Mouse (Mus musculus) spleen, adult 12 weeks (tissue): Measurements from ENCODE around the gene Kremen2.

Source experiments
- DNase-seq: peaks from one replicate; pipeline ENCODE4 v3.0.0; 2022; ENCODE audit warnings: low spot score

Kremen2 gene

DNA sequence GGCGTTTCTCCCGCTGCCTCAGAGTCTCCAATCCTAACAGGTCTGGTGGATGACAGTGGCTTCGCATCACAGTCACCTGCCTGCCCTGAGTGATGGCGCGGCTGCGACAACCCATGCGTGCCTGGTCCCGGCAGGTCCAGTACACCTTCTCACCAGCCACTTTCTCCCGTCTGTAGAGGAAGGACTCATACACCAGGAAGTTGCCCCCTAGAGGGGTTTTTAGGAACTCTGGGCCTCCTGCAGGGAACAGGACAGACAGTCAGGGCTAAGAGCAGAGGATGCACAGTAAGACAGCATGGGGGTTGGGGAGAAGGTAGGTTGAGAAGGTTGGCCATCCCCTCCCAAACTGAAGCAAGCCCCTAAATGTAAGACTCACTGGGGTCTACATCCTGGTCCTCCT is 14.6 kb upstream of the Kremen2 start:
- no peak for DNase-seq

DNA sequence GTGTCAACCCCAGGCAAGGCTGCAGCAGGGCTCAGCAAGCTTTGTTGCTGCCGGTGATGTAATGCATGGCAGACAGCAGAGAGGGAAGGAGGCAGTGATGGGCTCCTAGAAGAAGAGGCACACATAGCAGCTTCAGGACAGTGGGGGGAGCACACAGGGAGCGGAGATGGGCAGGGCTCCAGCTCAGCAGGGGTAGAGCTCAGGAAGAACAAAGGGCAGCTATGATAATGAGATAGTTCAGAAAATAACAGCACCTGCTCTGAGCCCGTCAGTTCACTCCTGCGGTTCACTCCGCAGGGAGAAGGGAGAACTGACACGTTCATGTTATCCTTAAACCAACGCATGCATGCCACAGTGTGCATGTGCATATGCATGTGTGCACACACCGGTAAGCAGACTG is 13.2 kb upstream of the Kremen2 start:
- no peak for DNase-seq

DNA sequence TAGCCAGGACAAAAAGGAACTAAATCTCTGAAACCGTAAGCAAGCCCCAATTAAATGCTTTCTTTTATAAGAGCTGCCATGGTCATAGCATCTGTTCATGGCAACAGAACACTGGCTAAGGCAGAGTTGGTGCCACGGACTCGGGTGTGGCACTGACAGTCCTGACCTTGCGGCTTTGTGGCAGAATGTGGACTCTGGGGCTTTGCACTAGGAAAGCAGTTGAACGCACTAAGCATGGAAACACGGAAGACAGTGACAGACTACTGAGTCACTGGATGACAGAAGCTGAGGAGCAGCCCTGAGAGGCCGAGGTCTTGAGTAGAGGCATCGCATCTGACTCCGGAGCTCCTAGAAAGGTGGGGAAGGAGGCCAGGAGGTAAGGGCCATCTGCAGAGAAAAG is 11.9 kb upstream of the Kremen2 start:
- no peak for DNase-seq

DNA sequence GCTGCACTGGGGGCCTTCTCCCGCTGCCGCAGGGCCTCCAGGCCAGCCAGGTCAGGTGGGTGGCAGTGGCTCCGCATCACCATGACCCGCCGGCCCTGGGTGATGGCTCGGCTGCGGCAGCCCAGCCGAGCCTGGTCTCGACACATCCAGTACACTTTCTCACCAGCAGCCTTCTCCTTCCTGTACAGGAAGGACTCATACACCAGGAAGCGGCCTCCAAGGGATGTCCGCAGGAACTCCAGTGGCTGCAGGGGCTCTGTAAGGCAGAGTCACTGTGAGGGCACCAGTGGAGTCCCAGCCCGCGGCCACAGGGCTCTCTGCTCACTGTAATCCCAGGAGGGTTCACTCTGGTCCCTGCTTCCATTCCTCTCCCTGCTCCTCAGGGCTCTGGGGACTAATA is 10.1 kb upstream of the Kremen2 start:
- DNase-seq: no peak

DNA sequence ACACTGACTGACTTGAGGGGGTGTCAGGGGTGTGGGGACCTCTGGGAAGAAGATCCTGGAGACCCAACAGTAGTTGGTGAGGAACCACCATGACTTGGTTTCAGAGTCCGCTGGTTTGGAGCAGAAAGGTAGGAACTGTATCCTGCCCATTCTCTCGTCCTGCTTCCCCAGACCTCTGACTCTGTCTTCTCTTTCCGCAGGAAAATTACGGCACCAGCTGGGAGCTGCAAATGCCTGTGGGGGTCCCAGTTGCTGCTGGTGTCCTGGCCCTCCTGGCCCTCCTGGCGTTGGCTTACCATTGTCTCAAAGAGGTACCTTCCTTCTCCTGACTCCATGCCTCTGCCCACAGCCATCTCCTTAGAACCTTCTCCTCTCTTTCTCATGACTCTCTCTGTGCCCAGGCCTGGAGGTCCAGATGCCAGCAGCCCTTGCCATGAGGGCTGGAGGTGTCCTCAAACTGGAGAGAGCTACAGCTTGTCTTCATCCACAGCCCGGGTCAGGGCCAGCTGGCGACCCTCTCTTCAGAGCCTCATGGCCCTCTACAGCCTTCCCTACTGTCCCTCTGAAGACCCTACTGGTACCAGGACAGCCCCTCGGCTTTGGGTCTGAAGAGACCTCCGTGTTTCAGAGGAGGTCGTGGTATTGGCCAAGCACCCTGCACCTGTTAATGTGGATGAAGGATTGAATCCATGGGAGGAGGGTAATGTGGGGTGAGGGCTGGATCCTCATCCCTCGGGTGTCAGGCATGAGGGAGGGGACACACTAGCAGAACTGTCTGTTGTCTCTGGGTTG is 4.0 kb upstream of the Kremen2 start:
- DNase-seq: no peak

DNA sequence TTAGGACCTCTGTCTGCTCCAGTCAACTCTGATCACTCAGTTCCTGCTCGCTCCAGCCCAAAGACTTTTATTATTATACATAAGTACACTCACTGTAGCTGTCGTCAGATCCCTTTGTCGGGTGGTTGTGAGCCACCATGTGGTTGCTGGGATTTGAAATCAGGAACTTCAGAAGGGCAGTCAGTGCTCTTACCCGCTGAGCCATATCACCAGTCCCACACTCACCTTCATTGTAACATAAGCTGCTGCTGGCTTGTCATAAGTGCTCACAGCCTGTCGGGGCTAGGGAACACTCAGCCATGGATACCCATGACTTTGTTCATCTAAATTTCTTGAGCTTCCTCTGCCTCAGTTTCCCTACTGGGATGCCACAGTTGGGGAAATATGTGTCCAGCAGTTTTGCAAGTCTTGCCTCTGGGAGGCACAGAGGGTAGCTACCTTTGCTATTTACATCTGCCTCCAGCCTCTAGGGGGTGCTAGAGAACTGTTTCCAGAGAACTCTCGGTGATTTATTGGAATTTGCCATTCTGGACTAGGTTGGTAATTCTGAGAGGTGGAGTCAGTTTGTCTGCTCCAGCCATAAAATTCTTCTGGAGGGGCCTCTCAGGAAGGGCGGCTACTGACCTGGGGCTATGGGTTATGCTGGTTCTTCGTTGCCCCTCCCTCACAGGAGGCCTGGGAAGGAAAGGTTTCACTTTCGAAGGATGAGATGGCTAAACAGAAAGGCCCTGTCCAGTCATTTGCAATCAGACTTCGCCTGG is 3.2 kb upstream of the Kremen2 start:
- peak; percentile 50 for DNase-seq

DNA sequence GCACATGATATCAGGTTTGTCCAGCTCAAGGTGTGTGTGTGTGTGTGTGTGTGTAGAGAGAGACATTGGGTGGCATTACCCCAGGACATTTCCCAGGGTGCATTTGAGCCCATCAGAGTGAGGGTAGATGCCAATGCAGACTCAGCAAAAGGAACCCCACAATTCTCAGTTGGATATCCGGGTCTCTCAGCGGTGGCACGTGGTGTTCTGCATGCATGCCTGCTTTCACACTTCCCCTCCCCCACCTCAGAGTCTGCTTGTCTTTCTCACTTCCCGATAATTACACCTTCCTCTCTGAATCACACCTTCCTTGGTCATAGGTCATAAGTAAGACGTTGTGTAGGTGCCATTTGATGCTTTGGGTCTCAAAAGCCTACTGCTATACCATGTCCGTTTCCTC is 2.4 kb upstream of the Kremen2 start:
- no peak for DNase-seq

DNA sequence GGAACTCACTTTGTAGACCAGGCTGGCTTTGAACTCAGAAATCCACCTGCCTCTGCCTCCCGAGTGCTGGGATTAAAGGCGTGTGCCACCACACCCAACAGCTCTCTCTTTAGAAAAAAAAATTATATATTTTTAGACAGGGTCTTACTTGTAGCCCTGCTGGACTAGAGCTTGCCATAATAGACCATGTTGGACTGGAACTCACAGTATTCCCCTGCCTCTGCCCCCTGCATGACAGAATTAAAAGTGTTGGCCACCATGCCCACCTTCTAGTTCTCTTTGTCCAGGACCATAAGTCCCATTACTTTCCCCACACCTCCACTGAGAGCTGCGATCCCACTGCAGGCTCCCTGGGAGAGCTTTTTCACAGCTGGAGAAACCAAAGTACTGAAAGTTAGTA is 1.8 kb upstream of the Kremen2 start:
- no peak for DNase-seq

DNA sequence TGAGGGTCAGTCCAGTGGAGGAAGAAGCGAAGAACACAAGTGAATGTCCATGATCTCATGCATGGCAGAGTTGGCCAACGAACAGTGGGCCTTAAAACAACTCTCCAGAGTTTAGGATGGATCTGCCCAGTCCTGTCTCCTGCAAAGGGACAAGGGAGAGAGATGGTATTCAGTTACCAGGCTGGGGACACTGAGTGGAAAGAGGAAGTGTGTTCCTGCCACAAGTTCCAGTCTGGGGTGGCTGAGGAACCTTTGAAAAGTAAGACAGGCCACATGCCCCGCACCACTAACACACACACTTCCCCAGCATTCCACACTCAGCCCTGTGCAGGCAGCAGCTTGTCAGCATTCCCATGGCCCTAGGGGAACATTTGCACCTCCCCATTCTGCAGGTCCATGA is 1.1 kb upstream of the Kremen2 start:
- no peak for DNase-seq

DNA sequence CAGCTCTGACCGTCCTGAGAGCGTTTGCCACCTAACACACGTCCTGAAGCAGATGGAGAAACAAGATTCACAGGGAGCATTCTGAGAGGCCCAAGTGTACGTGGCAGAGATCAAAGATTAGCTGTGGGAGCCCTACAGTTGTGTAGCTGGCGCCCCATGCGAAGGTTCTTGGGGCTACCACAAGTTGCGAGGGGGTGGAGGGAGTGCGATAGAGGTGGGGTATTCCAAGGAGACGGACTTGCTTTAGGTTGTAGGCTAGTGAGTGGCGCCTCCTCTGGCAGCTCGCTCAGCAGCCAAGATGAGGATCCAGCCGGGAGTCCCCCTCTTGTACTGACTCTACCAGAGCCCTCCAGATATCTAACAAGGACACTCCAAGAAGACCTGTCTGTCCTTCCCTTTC is 678 bp upstream of the Kremen2 start:
- DNase-seq: no peak

DNA sequence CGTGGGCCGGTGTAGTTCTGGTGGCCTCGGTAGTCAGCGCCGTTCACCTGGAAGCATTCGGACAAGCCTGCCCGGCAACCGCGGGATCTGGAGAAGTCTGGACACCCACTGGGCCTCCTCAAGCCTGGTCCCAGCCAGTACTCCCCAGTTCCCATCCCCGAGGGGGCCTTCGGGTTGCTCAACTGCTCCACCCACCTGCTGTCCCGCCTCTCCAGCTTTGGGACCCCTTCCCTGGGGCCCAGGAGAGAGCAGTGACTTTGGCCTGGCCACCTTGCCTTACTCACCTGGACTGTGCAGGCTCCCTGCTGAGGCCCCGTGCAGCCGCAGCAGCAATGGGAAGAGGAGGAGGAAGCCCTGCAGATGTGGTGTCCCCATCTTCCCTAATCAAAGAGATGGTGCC is 982 bp downstream of the Kremen2 start:
- DNase-seq: no peak

DNA sequence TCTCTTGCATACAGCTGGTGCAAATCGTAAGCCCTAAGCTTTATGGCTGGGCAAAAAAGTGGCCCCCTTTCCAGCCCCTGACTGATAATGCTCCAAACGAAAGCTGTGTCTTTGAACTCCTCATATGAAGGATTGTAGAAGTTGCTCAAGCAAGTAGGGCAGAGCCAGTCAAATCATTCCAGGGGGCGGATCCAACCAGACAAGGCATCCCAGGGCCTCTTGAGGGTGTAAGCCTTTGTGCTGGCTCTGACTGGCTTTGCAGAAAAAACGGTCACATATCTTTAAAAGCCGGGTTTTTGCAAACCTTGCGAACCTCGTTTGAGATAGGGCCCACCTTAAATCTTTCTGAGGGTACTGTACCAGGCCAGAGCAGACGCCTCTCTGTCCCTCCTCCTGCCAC is 1.6 kb downstream of the Kremen2 start:
- DNase-seq: no peak

DNA sequence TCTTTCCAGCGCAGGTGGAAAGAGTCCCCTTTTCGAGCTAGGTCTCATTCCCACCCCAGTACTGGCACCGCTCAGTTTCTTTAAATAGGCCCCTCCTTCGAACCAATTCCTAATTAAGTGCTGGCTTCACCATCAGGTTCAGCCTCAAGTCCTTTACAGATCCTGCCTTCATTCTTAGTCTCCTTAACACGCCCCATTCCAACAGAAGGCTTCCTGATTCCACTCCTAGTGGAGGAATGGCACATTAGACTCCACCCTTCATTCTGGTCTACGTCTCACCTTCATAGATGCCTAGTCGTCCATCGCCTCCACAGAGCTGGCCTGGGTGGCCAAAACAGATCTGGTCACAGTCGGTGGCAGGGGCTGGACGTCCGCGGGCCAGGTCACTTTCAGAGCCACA is 2.7 kb downstream of the Kremen2 start:
- DNase-seq: no peak

DNA sequence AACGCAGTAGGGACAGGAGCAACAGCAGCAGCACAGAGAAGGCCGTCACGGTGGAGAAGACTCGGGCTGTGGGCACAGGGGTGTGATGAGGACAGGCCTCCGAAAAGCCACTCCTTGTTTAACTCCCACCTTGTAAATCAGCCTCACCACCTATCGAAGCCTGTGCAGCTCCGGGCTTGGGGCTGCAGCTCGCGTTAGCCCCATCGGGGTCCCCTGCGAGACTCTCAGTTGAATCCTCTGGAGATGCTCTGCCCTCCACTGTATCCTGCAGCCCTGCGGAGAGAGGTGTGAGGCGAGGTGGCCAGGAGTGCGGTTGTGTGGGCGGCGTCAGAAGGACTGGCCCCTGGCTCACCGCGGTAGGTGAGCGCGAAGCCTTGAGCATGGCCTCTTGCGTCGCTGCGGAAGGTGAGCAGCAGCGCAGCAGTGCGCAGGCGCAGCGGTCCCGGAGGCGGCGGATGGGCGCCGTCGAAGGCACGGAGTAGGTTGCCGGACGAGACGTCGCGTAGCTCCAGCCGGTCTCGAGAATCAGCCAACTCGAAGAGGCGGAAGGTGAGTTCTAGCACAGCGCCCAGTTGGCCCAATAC is 3.3 kb downstream of the Kremen2 start:
- no peak for DNase-seq

DNA sequence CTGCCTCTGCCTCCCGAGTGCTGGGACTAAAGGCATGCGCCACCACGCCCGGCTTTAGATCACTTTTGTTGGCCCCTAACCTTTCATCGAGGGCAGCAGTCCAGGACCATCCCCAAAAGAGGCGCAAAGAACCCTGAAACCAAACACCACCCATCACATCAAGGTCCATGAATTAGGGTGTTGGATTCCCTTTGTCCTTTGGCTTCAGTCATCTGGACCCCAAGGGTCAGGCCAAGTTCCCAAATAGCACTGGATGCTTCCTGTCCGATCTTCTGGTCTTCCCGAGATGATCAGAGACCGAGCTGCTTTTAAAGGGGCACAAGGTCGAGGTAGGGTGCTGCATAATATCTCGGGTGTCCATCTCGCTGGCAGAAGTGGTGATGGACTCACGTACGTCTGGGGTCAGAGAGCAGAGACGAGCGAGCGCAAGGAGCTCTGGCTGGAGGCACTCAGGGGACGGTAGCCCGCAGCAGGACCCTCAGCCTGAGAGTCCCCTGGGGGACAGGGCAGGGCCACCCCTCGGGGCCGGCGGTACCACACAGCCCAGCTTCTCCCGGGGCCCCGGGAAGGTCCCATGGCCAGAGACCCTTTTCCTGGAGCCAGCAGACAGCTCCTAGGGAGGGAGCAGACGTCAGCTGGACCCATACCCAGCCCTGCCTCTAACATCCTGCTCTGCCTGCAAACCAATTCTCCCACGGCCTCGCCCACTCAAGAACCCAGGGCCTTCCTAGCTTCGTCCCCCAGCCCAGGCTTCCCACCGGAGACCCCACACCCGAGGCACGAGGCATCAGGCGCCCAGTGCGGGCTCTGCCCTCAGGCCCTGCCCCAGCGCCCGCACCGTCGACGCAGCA is 4.0 kb downstream of the Kremen2 start:
- DNase-seq: no peak

DNA sequence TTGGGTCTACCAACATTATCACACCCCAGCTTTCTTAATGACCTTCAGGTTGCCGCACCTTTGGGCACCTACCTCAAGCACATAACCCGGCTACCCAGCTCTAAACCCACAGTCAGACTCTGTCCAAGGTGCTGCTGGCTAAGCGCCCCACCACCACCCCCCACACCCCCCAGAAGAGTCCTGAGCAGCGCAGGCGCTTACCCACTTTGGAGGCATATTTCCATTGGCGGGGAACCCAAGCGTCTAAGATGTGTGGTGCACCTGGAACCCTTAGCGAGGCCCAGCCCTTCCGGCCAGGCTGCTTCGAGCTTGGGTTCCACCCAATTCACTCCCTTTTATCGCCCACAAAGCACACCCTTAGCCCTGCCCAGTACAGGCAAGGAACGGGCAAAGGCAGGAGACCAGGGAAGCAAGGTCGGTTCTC is 5.0 kb downstream of the Kremen2 start, which contains the start of gene Paqr4:
Gene Paqr4, minus strand, starts transcription at position 270 of the 424 bp plus-strand sequence.
- DNase-seq: no peak

DNA sequence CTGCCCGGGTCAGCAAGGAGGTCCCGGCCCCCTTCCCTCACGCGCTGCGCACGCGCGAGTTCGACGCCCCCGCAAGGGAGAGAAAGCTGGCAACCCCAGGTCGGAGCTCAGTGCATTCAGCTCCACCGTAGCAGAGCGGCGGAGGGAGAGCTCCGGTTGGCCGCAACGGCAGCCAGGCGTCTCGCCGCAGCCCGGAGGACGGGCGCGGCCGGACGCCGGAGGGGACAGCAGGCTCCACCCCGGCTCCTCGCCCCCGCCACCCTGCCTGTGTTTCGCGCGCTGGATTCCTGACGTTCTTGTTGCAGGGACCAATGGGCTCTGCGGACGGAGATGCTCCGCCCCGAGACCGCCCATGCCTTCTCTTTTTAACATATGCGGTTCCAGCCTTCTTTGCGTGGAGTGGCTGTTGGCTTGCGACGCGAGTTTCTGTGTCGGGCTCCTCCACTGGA is 5.5 kb downstream of the Kremen2 start:
- peak; percentile 70 for DNase-seq

DNA sequence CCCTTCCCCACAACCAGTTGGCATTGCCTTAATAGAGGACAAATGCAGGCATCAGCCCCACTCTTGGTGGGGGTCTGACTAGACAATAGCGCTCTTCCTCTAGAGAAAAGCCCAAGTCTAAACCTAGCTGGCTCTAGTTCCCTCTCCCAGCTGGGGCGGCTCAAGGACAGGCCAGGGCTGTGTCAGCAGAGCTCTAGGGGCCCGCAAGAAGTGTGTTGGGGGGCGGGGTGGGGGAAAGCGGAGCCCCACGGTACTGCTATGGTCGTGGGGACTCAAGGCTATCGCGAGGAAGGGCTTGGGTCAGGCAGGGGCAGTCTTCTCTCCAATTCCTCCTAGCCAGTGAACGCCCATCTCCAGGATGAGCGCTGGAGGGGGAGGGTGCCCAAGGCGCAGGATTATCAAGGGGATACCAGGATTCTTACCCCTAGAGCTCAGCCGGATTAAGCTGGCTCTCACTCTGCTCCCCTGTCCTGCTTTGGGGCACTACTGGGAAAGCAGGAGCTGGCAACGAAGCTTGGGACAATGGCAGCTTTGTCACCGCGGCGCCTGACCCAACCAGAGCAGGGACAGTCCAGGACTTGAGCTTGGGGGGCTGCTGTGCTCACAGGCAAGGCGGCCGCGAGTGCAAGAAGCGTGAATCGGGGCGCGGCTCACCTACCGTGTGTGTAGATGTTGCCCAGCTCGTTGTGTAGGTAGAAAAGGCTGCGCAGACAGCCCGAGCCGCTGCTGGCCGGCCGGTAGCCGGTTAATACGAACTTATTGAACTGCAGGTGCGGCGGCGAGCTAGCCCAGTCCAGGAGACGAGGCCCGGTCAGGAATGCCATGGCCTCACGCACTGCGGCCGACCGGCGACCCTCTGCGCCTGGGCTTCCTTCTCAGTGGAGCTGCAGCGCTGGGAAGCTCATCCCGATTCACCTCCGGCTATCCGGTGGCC is 6.2 kb downstream of the Kremen2 start:
- no peak for DNase-seq

DNA sequence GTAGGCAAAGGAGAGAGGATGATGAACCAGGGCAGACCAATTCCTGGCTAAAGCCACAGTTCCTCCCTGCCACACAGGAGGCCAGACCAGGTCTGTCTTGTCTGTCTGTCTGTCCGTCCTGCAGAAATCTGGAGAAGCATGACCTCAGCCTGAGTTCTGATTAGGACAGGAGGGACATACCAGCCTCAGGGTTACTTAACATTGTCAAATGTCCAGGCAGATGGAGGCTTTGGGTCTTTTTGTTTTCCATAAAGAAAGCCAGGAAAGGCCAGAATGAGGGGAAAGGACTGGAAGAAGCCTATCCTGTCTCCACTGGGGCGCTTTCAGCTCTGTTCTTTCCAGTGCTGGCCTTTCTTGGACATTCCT is 6.8 kb downstream of the Kremen2 start:
- no peak for DNase-seq

DNA sequence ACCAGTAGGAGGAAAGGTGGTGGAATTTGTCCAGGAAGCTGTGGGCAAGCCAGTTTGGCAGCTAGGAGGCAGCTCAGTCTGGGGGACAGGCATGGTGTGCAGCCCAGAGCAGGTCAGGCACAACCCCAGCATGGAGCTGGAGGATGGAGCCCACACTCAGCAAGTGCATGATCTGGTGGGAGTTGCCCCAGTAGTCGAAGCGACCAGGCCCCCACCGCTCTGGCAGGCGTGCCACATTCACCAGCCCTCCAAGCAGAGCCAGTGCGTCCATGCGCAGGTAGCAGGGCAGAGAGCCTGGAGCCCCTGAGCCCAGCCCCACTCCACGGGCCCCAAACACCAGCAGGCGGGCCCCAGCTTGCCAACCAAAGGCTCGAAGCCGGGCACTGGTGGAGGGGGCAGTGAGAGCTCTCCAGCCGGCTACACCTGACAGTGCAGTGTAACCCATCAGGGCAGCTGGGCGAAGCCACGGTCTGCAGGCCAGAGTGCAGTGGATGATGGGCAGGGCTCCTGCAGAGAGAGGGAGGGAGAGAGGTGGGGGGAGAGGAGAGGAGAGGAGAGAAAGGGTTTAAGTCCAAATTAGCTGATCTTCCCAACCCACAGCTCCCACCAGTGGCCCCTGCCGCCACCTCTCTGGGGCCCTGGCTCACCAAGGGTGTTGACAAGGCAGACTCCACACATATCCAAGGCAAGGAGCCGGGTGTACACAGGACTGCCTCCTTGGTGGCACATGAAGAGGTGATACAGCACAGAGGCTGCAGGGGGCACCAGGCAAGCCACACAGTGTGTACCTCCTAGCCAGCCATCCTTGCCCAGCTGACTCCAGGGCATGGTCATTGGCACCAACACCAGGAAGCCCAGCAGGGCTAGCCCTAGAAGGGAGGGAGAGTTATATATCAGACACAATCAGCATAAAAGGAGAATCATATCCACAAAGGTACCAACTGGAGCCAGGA is 7.9 kb downstream of the Kremen2 start:
- no peak for DNase-seq
